Mouse (Mus musculus): ENCODE results near the gene Armc2.
"Not testable (repeated sequence)": the region's sequence is repeated elsewhere in the genome, so short reads cannot be mapped to it uniquely, and the experiment has no call there.

The Armc2 gene

GRCm38 (mm10) chr10:41972676-41973075 lies 45.6 kb downstream of the Armc2 start:
- DNase-seq (ENCODE audit: extremely low spot score, low read depth, low spot score) = no peak

- no peak for DNase-seq (ENCODE audit: extremely low spot score, low read depth, low spot score)
Measured at GRCm38 (mm10) chr10:41967915-41968635, 50.2 kb downstream of the Armc2 start.

- DNase-seq (ENCODE audit: extremely low spot score, low read depth, low spot score) = no peak
Measured at GRCm38 (mm10) chr10:41962725-41963124, 55.5 kb downstream of the Armc2 start.

GRCm38 (mm10) chr10:41959808-41960207 lies 58.4 kb downstream of the Armc2 start:
- no peak for DNase-seq (ENCODE audit: extremely low spot score, low read depth, low spot score)

GRCm38 (mm10) chr10:41958677-41959274 lies 59.5 kb downstream of the Armc2 start:
- DNase-seq (ENCODE audit: extremely low spot score, low read depth, low spot score) = no peak

GRCm38 (mm10) chr10:41957421-41958225 lies 60.6 kb downstream of the Armc2 start:
- no peak for DNase-seq (ENCODE audit: extremely low spot score, low read depth, low spot score)

GRCm38 (mm10) chr10:41953528-41953864 lies 64.7 kb downstream of the Armc2 start:
- no peak for DNase-seq (ENCODE audit: extremely low spot score, low read depth, low spot score)

GRCm38 (mm10) chr10:41952850-41953527 lies 65.3 kb downstream of the Armc2 start:
- no peak for DNase-seq (ENCODE audit: extremely low spot score, low read depth, low spot score)

- DNase-seq (ENCODE audit: extremely low spot score, low read depth, low spot score) = not testable (repeated sequence)
Measured at GRCm38 (mm10) chr10:41952354-41952753, 65.9 kb downstream of the Armc2 start.

- DNase-seq (ENCODE audit: extremely low spot score, low read depth, low spot score) = no peak
Measured at GRCm38 (mm10) chr10:41939090-41939489, 79.2 kb downstream of the Armc2 start.

- no peak for DNase-seq (ENCODE audit: extremely low spot score, low read depth, low spot score)
Measured at GRCm38 (mm10) chr10:41937176-41937575, 81.1 kb downstream of the Armc2 start.

- no peak for DNase-seq (ENCODE audit: extremely low spot score, low read depth, low spot score)
Measured at GRCm38 (mm10) chr10:41936100-41936499, 82.1 kb downstream of the Armc2 start.

- DNase-seq (ENCODE audit: extremely low spot score, low read depth, low spot score) = no peak
Measured at GRCm38 (mm10) chr10:41935476-41935829, 82.8 kb downstream of the Armc2 start.

- DNase-seq (ENCODE audit: extremely low spot score, low read depth, low spot score) = no peak
Measured at GRCm38 (mm10) chr10:41934633-41935475, 83.4 kb downstream of the Armc2 start.

GRCm38 (mm10) chr10:41933536-41933935 lies 84.7 kb downstream of the Armc2 start:
- DNase-seq (ENCODE audit: extremely low spot score, low read depth, low spot score) = no peak

GRCm38 (mm10) chr10:41932943-41933342 lies 85.3 kb downstream of the Armc2 start:
- DNase-seq (ENCODE audit: extremely low spot score, low read depth, low spot score) = no peak

- DNase-seq (ENCODE audit: extremely low spot score, low read depth, low spot score) = no peak
Measured at GRCm38 (mm10) chr10:41931962-41932361, 86.3 kb downstream of the Armc2 start.

GRCm38 (mm10) chr10:41930966-41931365 lies 87.3 kb downstream of the Armc2 start:
- no peak for DNase-seq (ENCODE audit: extremely low spot score, low read depth, low spot score)

- no peak for DNase-seq (ENCODE audit: extremely low spot score, low read depth, low spot score)
Measured at GRCm38 (mm10) chr10:41926726-41927125, 91.5 kb downstream of the Armc2 start.

- DNase-seq (ENCODE audit: extremely low spot score, low read depth, low spot score) = no peak
Measured at GRCm38 (mm10) chr10:41912290-41912994, 105.8 kb downstream of the Armc2 start.

All from hindlimb bud, embryonic 11.5 days (tissue).